Mouse (Mus musculus) spleen, adult 12 weeks (tissue): Measurements from ENCODE around the gene Rnf215.

Experiments used
- DNase-seq: peaks from one replicate; pipeline ENCODE4 v3.0.0; 2022; ENCODE audit warnings: low spot score

The Rnf215 gene

DNA sequence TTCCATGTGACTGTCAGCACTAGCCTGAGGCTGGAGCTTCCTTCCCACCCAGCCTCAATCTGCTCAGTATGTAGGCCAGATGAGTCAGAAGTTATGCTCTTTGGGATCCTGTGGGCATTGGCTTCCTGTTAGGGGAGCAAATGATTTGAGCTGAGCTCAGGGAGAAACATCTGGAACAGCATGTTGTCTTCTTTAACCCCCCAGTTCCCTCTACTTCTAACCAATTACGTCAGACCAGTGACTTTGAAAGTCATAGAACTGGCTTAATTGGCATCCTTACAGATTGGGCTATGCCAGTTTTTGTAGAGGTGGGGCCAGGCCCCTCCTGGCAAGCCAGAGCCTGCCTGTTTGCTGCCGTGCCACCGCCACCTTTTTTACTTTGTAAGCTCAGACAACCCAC is 55.7 kb downstream of the Rnf215 start:
- DNase-seq: no peak
